Mouse (Mus musculus): Measurements from ENCODE around the gene Mfsd11. TPM values are rescaled to one million over a fixed set of nuclear protein-coding genes. Genes with fewer than 3 reads are reported as not detected.

Gene Mfsd11
- polyA plus RNA-seq (2015; fragmentation: Nextera tagmentation; extraction: Ambion mirVana) = 33.3 and 43.7 TPM in 2 replicates

DNA sequence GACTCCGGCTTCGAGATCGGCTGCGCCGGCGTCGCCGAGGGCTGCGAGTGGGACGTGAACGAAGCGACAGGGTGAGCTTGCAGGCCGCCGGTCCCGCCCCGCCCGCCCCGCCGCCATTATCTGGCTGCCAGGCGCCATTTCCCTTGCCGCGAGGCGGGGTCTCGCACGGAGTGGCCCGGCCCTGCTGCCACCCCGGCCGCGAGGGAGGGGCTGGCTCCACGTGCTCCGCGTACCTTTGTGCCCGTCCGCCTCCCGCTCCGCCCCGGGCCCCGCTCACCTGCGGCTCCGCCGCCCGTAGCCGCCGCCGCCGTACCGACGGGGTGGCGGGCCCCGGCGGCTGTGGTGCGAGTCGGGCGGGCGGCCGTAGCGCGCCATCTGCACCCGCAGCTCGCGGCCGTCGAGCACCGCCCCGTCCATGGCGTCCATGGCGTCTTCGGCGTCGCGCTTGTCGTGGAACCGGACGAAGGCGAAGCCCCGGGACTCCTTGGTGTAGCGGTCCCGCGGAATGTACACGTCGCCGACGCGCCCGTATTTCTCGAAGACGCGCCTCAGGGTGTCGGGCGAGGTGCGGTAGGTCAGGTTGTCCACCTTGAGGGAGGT lies at the start of gene Mfsd11:
Mfsd11 (plus strand) TSS at position 150 of the 600 bp plus-strand sequence.
- peak; percentile 65 for ATAC-seq (ENCODE audit: insufficient read depth, low FRiP score)

DNA sequence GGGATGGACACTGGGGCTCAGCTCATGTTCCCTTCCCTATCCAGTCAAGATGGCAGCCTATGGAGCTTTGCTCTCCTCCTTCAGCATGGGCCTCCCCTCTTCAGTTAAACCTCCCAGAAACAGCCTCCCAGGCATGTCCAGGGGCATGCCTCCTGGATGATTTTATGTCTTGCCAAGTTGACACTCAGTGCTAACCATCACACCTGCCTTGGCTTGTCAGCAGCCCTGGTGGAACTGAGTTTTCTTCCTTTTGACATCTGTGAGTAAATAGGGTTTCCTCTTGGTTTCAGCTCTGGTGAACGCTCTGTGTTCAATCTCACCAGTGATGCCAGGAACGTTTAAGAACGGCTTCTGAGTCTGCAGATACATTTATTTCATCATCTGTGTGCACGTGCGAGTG lies 49.5 kb upstream of the Mfsd11 start:
- WGBS = 70% methylated on average over 5 of the region's 5 CpGs
- ATAC-seq (ENCODE audit: insufficient read depth, low FRiP score) = no peak

More for the DNA sequence above, at the start of gene Mfsd11:
- Histone ChIP-seq H3K9ac (ENCODE audit: low read length) (peak within 1 kb of the TSS; percentile 98), H3K4me2 (ENCODE audit: low read depth, low read length) (peak within 1 kb of the TSS; percentile 86), H3K4me3 (replicated peaks; ENCODE audit: low read length) (peak within 1 kb of the TSS; percentile 99), H3K36me3 (ENCODE audit: control insufficient read depth, insufficient read depth, low read length) (peaks cover 5% of the 10 kb centered on the region; the same call in 1 of the 2 replicates), H3K27ac (ENCODE audit: low read length) (peak within 1 kb of the TSS; percentile 99), H3K9me3 (replicated peaks; ENCODE audit: control insufficient read depth, low read length) (no peaks in the 10 kb centered on the region), H3K4me1 (ENCODE audit: control insufficient read depth, insufficient read depth, low read length) (peaks cover 17% of the 10 kb centered on the region), H3K27me3 (ENCODE audit: control insufficient read depth, insufficient read depth, low read length) (no peaks in the 10 kb centered on the region)
- WGBS = under 1% methylated on average over 72 of the region's 91 CpGs

DNA sequence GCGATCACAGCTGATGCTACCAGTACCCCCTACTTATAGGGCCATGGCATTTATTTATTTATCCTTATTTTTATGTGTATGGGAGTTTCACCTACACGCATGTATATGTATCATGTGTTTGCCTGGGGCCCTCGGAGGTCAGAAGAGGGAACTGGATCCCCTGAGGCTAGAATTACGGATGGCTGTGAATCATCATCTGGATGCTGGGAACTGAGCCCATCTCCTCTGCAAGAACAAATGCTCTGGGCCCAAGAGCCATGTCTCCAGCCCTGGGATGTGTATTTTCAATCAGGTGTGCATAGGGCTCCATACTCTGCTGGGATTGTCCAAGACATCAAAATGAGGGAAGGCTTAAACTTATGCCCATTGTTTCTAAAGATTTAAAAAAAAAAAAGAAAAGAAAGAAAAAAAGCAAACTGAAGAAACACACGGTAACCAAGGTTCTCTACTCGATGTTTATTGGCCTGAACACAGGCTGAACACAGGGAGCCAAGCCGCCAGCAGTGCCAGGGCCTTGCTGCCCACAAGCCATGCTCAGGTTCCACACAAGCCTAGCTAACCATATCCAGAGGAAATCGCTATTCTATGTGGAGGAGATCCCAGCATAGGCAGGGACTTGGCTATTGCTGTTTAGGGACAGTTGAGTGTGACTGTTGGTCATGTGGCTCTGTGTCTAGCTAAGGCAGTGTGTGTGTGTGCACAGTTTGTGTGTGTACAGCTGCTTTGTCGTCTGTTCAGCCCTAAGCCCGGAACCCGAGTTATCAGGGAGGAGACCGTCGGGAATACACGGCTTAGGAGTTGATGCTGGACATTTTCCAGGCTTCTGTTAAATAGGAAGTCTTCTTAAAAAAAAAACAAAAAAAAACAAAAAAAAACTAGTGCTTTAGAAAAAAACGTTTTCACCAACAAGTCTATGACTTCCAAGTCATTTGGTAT lies 45.8 kb upstream of the Mfsd11 start:
- no peaks in the 10 kb centered on the region for H3K9me3 ChIP-seq (replicated peaks; ENCODE audit: control insufficient read depth, low read length)
- no peaks in the 10 kb centered on the region for H3K36me3 ChIP-seq (ENCODE audit: control insufficient read depth, insufficient read depth, low read length)
- no peak for ATAC-seq (ENCODE audit: insufficient read depth, low FRiP score)
- no peak overlapping the region for H3K4me2 ChIP-seq (ENCODE audit: low read depth, low read length)
- no peak overlapping the region for H3K27ac ChIP-seq (ENCODE audit: low read length)
- no peak overlapping the region for H3K9ac ChIP-seq (ENCODE audit: low read length)
- 69% methylated on average over 15 of the region's 15 CpGs for WGBS
- no peaks in the 10 kb centered on the region for H3K27me3 ChIP-seq (ENCODE audit: control insufficient read depth, insufficient read depth, low read length)
- H3K4me1 ChIP-seq (ENCODE audit: control insufficient read depth, insufficient read depth, low read length) = peaks cover 13% of the 10 kb centered on the region
- H3K4me3 ChIP-seq (replicated peaks; ENCODE audit: low read length) = no peak overlapping the region

More for the DNA sequence above, 49.5 kb upstream of the Mfsd11 start:
- Histone ChIP-seq H3K27me3 (ENCODE audit: control insufficient read depth, insufficient read depth, low read length) (no peaks in the 10 kb centered on the region), H3K9ac (ENCODE audit: low read length) (no peak overlapping the region), H3K27ac (ENCODE audit: low read length) (no peak overlapping the region), H3K4me3 (replicated peaks; ENCODE audit: low read length) (no peak overlapping the region), H3K4me1 (ENCODE audit: control insufficient read depth, insufficient read depth, low read length) (peaks cover 8% of the 10 kb centered on the region), H3K9me3 (replicated peaks; ENCODE audit: control insufficient read depth, low read length) (no peaks in the 10 kb centered on the region), H3K4me2 (ENCODE audit: low read depth, low read length) (no peak overlapping the region), H3K36me3 (ENCODE audit: control insufficient read depth, insufficient read depth, low read length) (no peaks in the 10 kb centered on the region)

DNA sequence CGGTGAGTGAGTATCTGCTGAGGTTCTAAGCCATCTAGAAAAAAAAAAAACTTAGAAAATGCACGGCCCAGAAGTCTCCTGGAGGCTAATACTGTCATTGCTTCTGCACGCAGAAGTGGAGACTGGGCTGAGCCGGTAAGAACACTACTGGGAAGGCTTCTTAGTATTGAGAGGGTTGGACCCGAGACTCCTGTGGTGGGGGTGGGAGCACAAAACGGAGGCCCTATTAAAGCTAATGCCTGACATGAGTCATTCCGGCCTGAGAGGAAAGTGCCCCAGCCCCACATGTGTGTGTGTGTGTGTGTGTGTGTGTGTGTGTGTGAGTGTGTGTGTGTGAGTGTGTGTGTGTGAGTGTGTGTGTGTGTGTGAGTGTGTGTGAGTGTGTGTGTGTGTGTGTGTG lies 45.1 kb upstream of the Mfsd11 start:
- 46% methylated on average over 7 of the region's 7 CpGs for WGBS
- no peaks in the 10 kb centered on the region for H3K9me3 ChIP-seq (replicated peaks; ENCODE audit: control insufficient read depth, low read length)
- peaks cover 17% of the 10 kb centered on the region for H3K4me1 ChIP-seq (ENCODE audit: control insufficient read depth, insufficient read depth, low read length)
- no peak overlapping the region for H3K27ac ChIP-seq (ENCODE audit: low read length)
- H3K36me3 ChIP-seq (ENCODE audit: control insufficient read depth, insufficient read depth, low read length) = no peaks in the 10 kb centered on the region
- no peak for ATAC-seq (ENCODE audit: insufficient read depth, low FRiP score)
- no peak overlapping the region for H3K9ac ChIP-seq (ENCODE audit: low read length)
- no peaks in the 10 kb centered on the region for H3K27me3 ChIP-seq (ENCODE audit: control insufficient read depth, insufficient read depth, low read length)
- no peak overlapping the region for H3K4me3 ChIP-seq (replicated peaks; ENCODE audit: low read length)
- no peak overlapping the region for H3K4me2 ChIP-seq (ENCODE audit: low read depth, low read length)

DNA sequence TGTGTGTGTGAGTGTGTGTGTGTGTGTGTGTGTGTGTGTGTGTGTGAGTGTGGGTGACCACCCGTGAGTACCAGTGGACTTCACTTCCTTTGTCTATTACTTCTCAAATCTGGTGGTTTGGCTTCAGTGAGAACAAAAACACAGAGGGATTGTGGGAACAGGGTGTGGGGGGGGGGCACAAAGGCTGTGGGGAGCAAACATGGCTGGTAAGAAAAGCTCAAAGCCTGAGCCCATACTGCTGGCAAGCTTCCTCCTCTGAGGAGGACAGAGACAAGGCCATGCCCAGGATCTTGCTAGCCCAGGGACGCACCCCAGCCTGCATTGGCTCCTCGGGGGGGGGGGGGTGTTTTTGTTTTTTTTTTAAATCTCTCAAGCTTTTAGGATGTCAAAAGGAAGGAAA lies 44.7 kb upstream of the Mfsd11 start:
- Histone ChIP-seq H3K27ac (ENCODE audit: low read length) (peak overlapping the region; percentile 50), H3K4me2 (ENCODE audit: low read depth, low read length) (no peak overlapping the region), H3K9ac (ENCODE audit: low read length) (peak overlapping the region; percentile 44; the same call in 1 of the 2 replicates), H3K36me3 (ENCODE audit: control insufficient read depth, insufficient read depth, low read length) (no peaks in the 10 kb centered on the region), H3K9me3 (replicated peaks; ENCODE audit: control insufficient read depth, low read length) (no peaks in the 10 kb centered on the region), H3K4me3 (replicated peaks; ENCODE audit: low read length) (no peak overlapping the region), H3K4me1 (ENCODE audit: control insufficient read depth, insufficient read depth, low read length) (peaks cover 20% of the 10 kb centered on the region), H3K27me3 (ENCODE audit: control insufficient read depth, insufficient read depth, low read length) (no peaks in the 10 kb centered on the region)
- no peak for ATAC-seq (ENCODE audit: insufficient read depth, low FRiP score)
- WGBS = 73% methylated on average over 3 of the region's 3 CpGs

DNA sequence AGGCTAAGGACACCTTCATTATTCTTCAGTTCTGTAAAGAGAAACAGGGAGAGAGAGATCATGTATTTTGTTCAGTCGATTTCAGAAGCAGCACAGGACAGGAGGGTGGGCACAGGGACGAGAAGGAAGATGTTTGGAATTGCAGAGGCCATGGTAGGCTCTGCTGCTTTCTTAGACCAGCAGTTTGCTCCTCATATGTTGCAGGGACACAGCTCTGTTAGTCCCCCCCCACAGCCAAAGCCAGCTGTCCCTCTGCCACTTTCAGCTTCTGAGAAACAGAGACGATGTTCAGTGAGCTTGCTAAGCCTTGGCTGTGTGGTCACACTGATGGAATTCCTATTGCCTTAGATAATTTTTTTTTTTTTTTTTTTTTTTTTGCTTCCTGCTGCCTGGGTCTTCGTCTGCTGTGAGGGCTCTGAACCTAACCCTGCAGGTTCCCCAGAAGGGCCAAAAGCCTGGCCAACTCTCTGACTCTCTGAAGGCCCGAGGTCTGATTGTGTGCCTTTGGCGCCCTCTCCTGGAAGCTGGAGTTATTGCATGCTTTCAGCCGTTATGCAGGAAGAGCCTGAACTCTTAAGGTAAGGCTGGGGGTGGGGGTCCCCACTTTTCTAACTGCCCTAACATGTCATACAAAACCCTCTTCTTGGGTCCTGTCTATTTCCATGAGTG lies 44.2 kb upstream of the Mfsd11 start:
- Histone ChIP-seq H3K4me3 (replicated peaks; ENCODE audit: low read length) (no peak overlapping the region), H3K36me3 (ENCODE audit: control insufficient read depth, insufficient read depth, low read length) (no peaks in the 10 kb centered on the region), H3K9me3 (replicated peaks; ENCODE audit: control insufficient read depth, low read length) (no peaks in the 10 kb centered on the region), H3K9ac (ENCODE audit: low read length) (peak overlapping the region; percentile 44; the same call in 1 of the 2 replicates), H3K4me2 (ENCODE audit: low read depth, low read length) (no peak overlapping the region), H3K27ac (ENCODE audit: low read length) (peak overlapping the region; percentile 50; the same call in 1 of the 2 replicates), H3K27me3 (ENCODE audit: control insufficient read depth, insufficient read depth, low read length) (no peaks in the 10 kb centered on the region), H3K4me1 (ENCODE audit: control insufficient read depth, insufficient read depth, low read length) (peaks cover 25% of the 10 kb centered on the region)
- ATAC-seq (ENCODE audit: insufficient read depth, low FRiP score) = peak; percentile 47; the same call in 1 of the 2 replicates
- WGBS = 18% methylated on average over 7 of the region's 7 CpGs

DNA sequence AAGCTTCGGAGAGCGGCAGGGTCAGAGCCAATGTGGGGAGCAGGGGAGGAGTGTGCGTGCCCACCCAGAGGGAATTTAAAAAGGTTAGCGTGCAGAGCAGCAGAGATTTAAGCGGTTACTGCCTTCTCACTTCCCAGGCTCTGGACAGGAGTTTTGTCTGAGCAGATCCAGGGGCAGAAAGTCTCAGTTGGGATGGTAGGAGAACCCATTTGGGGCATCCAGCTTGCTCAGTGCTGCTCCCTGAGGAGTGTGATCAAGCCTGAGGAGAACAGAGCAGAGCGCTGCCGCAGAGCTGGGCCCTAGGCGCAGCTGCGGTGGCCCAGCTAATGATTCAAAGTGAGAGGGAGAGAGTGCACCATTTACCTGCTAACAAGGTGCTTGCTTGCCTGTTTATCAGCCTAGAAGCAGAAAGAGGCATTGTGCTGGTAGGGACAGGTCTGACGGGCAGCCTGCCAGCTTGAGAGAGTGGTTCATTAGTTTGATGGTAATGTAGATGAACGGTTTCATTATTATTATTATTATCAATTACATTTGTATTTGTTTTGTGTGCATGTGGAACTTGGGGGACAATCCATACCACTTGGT lies 43.3 kb upstream of the Mfsd11 start:
- no peak overlapping the region; the same call in 1 of the 2 replicates for H3K9ac ChIP-seq (ENCODE audit: low read length)
- WGBS = 82% methylated on average over 11 of the region's 11 CpGs
- H3K9me3 ChIP-seq (replicated peaks; ENCODE audit: control insufficient read depth, low read length) = no peaks in the 10 kb centered on the region
- ATAC-seq (ENCODE audit: insufficient read depth, low FRiP score) = no peak
- no peak overlapping the region for H3K4me2 ChIP-seq (ENCODE audit: low read depth, low read length)
- no peaks in the 10 kb centered on the region for H3K27me3 ChIP-seq (ENCODE audit: control insufficient read depth, insufficient read depth, low read length)
- H3K36me3 ChIP-seq (ENCODE audit: control insufficient read depth, insufficient read depth, low read length) = no peaks in the 10 kb centered on the region
- H3K4me1 ChIP-seq (ENCODE audit: control insufficient read depth, insufficient read depth, low read length) = peaks cover 33% of the 10 kb centered on the region
- no peak overlapping the region for H3K27ac ChIP-seq (ENCODE audit: low read length)
- no peak overlapping the region for H3K4me3 ChIP-seq (replicated peaks; ENCODE audit: low read length)

DNA sequence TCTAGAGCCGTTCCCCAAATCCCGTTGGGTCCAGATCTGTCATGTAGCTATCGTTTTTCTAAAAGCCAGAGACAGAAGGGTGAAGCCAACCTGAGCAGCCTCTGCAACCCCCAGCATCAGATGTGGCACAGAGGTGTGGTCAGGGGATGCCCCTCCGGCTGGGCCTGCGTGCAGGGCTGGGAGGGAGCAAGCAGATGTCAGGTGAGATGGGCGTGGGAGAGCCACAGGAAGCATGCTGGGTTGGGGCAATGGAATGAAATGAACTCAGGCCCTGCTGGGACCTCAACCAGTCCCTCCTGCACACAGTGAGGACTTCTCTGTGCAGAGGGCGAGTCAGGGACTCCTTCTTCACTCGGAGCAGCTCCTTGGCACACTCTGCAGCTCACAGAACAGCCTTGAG lies 42.7 kb upstream of the Mfsd11 start:
- Histone ChIP-seq H3K27ac (ENCODE audit: low read length) (no peak overlapping the region), H3K4me2 (ENCODE audit: low read depth, low read length) (no peak overlapping the region), H3K9me3 (replicated peaks; ENCODE audit: control insufficient read depth, low read length) (no peaks in the 10 kb centered on the region), H3K4me1 (ENCODE audit: control insufficient read depth, insufficient read depth, low read length) (peaks cover 39% of the 10 kb centered on the region), H3K4me3 (replicated peaks; ENCODE audit: low read length) (no peak overlapping the region), H3K9ac (ENCODE audit: low read length) (no peak overlapping the region), H3K27me3 (ENCODE audit: control insufficient read depth, insufficient read depth, low read length) (no peaks in the 10 kb centered on the region), H3K36me3 (ENCODE audit: control insufficient read depth, insufficient read depth, low read length) (no peaks in the 10 kb centered on the region)
- 82% methylated on average over 8 of the region's 8 CpGs for WGBS
- ATAC-seq (ENCODE audit: insufficient read depth, low FRiP score) = no peak

Data from stomach, embryonic 16.5 days (tissue).